ENCODE assay signal across 33 mouse cellular contexts in the genomic region with DNA sequence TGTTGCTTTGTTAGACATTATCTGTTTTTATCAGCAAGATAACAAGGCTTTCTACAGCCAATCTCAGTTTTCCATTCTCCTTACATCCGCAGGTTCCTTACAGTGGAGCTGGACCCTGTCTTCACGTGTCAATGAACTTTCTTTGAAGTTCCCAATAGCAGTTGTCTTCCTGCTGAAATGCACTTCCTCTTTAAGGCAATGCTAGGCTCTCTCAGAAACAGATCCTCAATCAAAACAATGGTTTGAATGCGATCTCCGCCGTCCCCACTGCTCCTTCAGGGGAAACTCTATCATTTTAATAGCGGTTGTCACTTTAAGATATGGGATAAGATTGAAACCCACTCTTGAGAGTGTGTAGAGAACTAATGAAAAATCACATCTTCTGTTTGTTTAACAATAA. TPM values are rescaled to one million over a fixed set of nuclear protein-coding genes. Genes with fewer than 3 reads are reported as not detected.
"Had no signal": no experiment of that assay in that cellular context is flagged by ENCODE, and none has a peak within 500 bp of the region (broad histone marks: within the 10 kb centered on the region; RNA-seq: fewer than 3 reads in every experiment).

No protein-coding gene starts in this region.

- H3K36me3 ChIP-seq: limb, embryonic 10.5 days; limb, embryonic 12.5 days; limb, embryonic 13.5 days; limb, embryonic 15.5 days; liver, embryonic 12.5 days; liver, embryonic 13.5 days; liver, embryonic 15.5 days; lung, embryonic 15.5 days; midbrain, embryonic 10.5 days; midbrain, embryonic 12.5 days; midbrain, embryonic 13.5 days; midbrain, embryonic 15.5 days; neural tube, embryonic 12.5 days; neural tube, embryonic 13.5 days had no signal

- H3K9ac ChIP-seq: limb, embryonic 12.5 days; limb, embryonic 13.5 days; limb, embryonic 15.5 days; liver, embryonic 12.5 days; liver, embryonic 13.5 days; liver, embryonic 14.5 days; liver, embryonic 15.5 days; liver, postnatal 0 days; lung, embryonic 14.5 days; lung, embryonic 15.5 days; midbrain, embryonic 12.5 days; midbrain, embryonic 13.5 days; midbrain, embryonic 15.5 days; neural tube, embryonic 12.5 days; neural tube, embryonic 13.5 days had no signal

- H3K9me3 ChIP-seq: limb, embryonic 10.5 days; limb, embryonic 12.5 days; limb, embryonic 13.5 days; limb, embryonic 15.5 days; liver, embryonic 12.5 days; liver, embryonic 13.5 days; liver, embryonic 15.5 days; lung, embryonic 15.5 days; megakaryocyte, embryonic 14.5 days; midbrain, embryonic 10.5 days; midbrain, embryonic 12.5 days; midbrain, embryonic 13.5 days; midbrain, embryonic 15.5 days; neural tube, embryonic 12.5 days; neural tube, embryonic 13.5 days had no signal

- ATAC-seq: liver, embryonic 12.5 days; liver, postnatal 0 days; lung, postnatal 0 days; midbrain, embryonic 13.5 days; midbrain, embryonic 15.5 days; midbrain, embryonic 16.5 days had no signal

- H3K27ac ChIP-seq: limb, embryonic 10.5 days; limb, embryonic 12.5 days; limb, embryonic 13.5 days; limb, embryonic 15.5 days; liver, embryonic 12.5 days; liver, embryonic 13.5 days; liver, embryonic 14.5 days; liver, embryonic 15.5 days; lung, embryonic 15.5 days; macrophage; midbrain, embryonic 10.5 days; midbrain, embryonic 12.5 days; midbrain, embryonic 13.5 days; midbrain, embryonic 15.5 days; neural tube, embryonic 12.5 days; neural tube, embryonic 13.5 days had no signal

- DNase-seq: left cerebral cortex, postnatal 4 days; liver; liver, embryonic 13.5 days; liver, postnatal 0 days; lung, adult 18-20 months; lung, adult 2 months; lung, embryonic 14.5 days; lung, postnatal 10 days; lung, postnatal 14 days; lung, postnatal 36 days; lung, postnatal 4 days; midbrain, embryonic 14.5 days had no signal

- H3K4me1 ChIP-seq: limb, embryonic 10.5 days; limb, embryonic 12.5 days; limb, embryonic 13.5 days; limb, embryonic 15.5 days; liver, embryonic 12.5 days; liver, embryonic 13.5 days; liver, embryonic 15.5 days; lung, embryonic 15.5 days; midbrain, embryonic 10.5 days; midbrain, embryonic 12.5 days; midbrain, embryonic 13.5 days; midbrain, embryonic 15.5 days; neural tube, embryonic 12.5 days; neural tube, embryonic 13.5 days had no signal

- H3K4me2 ChIP-seq: limb, embryonic 12.5 days; limb, embryonic 13.5 days; limb, embryonic 15.5 days; liver, embryonic 11.5 days; liver, embryonic 12.5 days; liver, embryonic 13.5 days; liver, embryonic 15.5 days; lung, embryonic 14.5 days; lung, embryonic 15.5 days; midbrain, embryonic 11.5 days; midbrain, embryonic 12.5 days; midbrain, embryonic 13.5 days; midbrain, embryonic 15.5 days; neural tube, embryonic 12.5 days; neural tube, embryonic 13.5 days had no signal

- H3K4me3 ChIP-seq: limb, embryonic 10.5 days; limb, embryonic 12.5 days; limb, embryonic 13.5 days; limb, embryonic 15.5 days; liver, embryonic 12.5 days; liver, embryonic 13.5 days; liver, embryonic 15.5 days; lung, embryonic 15.5 days; megakaryocyte, embryonic 14.5 days; midbrain, embryonic 10.5 days; midbrain, embryonic 12.5 days; midbrain, embryonic 13.5 days; midbrain, embryonic 15.5 days; myocyte; neural tube, embryonic 12.5 days; neural tube, embryonic 13.5 days had no signal

- H3K27me3 ChIP-seq: limb, embryonic 12.5 days; limb, embryonic 13.5 days; limb, embryonic 15.5 days; liver, embryonic 12.5 days; liver, embryonic 13.5 days; liver, embryonic 15.5 days; lung, embryonic 15.5 days; midbrain, embryonic 12.5 days; midbrain, embryonic 13.5 days; midbrain, embryonic 15.5 days; neural tube, embryonic 12.5 days; neural tube, embryonic 13.5 days had no signal

RNA-seq across cellular contexts. Expression of a gene that starts 52.6 kb away (rescaled TPM):
- polyA plus RNA-seq: neural tube, embryonic 12.5 days had no signal
